Mouse (Mus musculus) regulatory T cell (primary cell): Measurements from ENCODE around the gene Ubl3.

Source experiments
- in situ Hi-C: fragments of 300-600 bp; cut with MboI, MseI; formaldehyde crosslinking; loops from one replicate; pipeline ENCODE4 v1.15.1; 2025; ENCODE audit warnings: high pct_unique_total_duplicates

Gene Ubl3

GRCm38 (mm10) chr5:148552187-148553071 lies at the start of gene Ubl3:
TSS of gene Ubl3 (minus strand) at chr5:148552789.
- in situ Hi-C loops = no loop called here

- in situ Hi-C loops = no loop called here
These were observed 45.8 kb upstream of the Ubl3 start for GRCm38 (mm10) chr5:148598376-148598775.

GRCm38 (mm10) chr5:148596086-148596753 lies 43.6 kb upstream of the Ubl3 start:
- in situ Hi-C loops = no loop called here

GRCm38 (mm10) chr5:148595459-148595751 lies 42.8 kb upstream of the Ubl3 start:
- in situ Hi-C loops = no loop called here

- in situ Hi-C loops = no loop called here
These were observed 42.3 kb upstream of the Ubl3 start for GRCm38 (mm10) chr5:148594693-148595458.

- in situ Hi-C loops = no loop called here
These were observed 41.0 kb upstream of the Ubl3 start for GRCm38 (mm10) chr5:148593607-148594006.

- in situ Hi-C loops = no loop called here
These were observed 38.9 kb upstream of the Ubl3 start for GRCm38 (mm10) chr5:148591448-148591862.

- in situ Hi-C loops = no loop called here
These were observed 38.2 kb upstream of the Ubl3 start for GRCm38 (mm10) chr5:148590603-148591447.

GRCm38 (mm10) chr5:148588987-148589386 lies 36.4 kb upstream of the Ubl3 start:
- in situ Hi-C loops = no loop called here

GRCm38 (mm10) chr5:148588142-148588650 lies 35.6 kb upstream of the Ubl3 start:
- in situ Hi-C loops = no loop called here

- in situ Hi-C loops = no loop called here
These were observed 27.9 kb upstream of the Ubl3 start for GRCm38 (mm10) chr5:148580388-148580985.

- in situ Hi-C loops = no loop called here
These were observed 26.6 kb upstream of the Ubl3 start for GRCm38 (mm10) chr5:148579156-148579555.

- in situ Hi-C loops = no loop called here
These were observed 25.8 kb upstream of the Ubl3 start for GRCm38 (mm10) chr5:148578353-148578752.

- in situ Hi-C loops = no loop called here
These were observed 24.7 kb upstream of the Ubl3 start for GRCm38 (mm10) chr5:148577278-148577677.

- in situ Hi-C loops = no loop called here
These were observed 22.6 kb upstream of the Ubl3 start for GRCm38 (mm10) chr5:148575163-148575562.

- in situ Hi-C loops = no loop called here
These were observed 20.1 kb upstream of the Ubl3 start for GRCm38 (mm10) chr5:148572676-148573075.

- in situ Hi-C loops = no loop called here
These were observed 18.1 kb upstream of the Ubl3 start for GRCm38 (mm10) chr5:148570571-148571304.

GRCm38 (mm10) chr5:148569444-148569843 lies 16.9 kb upstream of the Ubl3 start:
- in situ Hi-C loops = no loop called here

GRCm38 (mm10) chr5:148565636-148566035 lies 13.0 kb upstream of the Ubl3 start:
- in situ Hi-C loops = no loop called here

GRCm38 (mm10) chr5:148564073-148564472 lies 11.5 kb upstream of the Ubl3 start:
- in situ Hi-C loops = no loop called here
